Mouse (Mus musculus) urinary bladder, postnatal 4 days (tissue): ENCODE data around the gene Myo5a.

Source experiments
- DNase-seq, 2 experiments: peaks; one replicate each; pipeline ENCODE4 v3.0.0; 2021 to 2022; ENCODE audit warnings: low spot score in 2 of 2

The Myo5a gene

GRCm38 (mm10) chr9:75070457-75071028, at the start of gene Myo5a:
Gene Myo5a, plus strand, starts transcription at chr9:75071015.
- DNase-seq = no peak

GRCm38 (mm10) chr9:75022546-75022945, 48.3 kb upstream of the Myo5a start:
- no peak for DNase-seq

- DNase-seq = no peak
Measured at GRCm38 (mm10) chr9:75023150-75023894, 47.5 kb upstream of the Myo5a start.

- peak in 1 of 2 experiments; percentile 40 for DNase-seq
Measured at GRCm38 (mm10) chr9:75024089-75024488, 46.7 kb upstream of the Myo5a start.

- no peak for DNase-seq
Measured at GRCm38 (mm10) chr9:75025689-75026088, 45.1 kb upstream of the Myo5a start.

GRCm38 (mm10) chr9:75032408-75032807, 38.4 kb upstream of the Myo5a start:
- DNase-seq = peak in 1 of 2 experiments; percentile 3

GRCm38 (mm10) chr9:75033141-75033540, 37.7 kb upstream of the Myo5a start:
- peak in 1 of 2 experiments; percentile 10 for DNase-seq

GRCm38 (mm10) chr9:75034691-75035090, 36.1 kb upstream of the Myo5a start:
- DNase-seq = no peak

GRCm38 (mm10) chr9:75035944-75036343, 34.9 kb upstream of the Myo5a start:
- no peak for DNase-seq

- DNase-seq = peak; percentile 74 to 76
Measured at GRCm38 (mm10) chr9:75037451-75038356, 33.1 kb upstream of the Myo5a start, which contains the start of gene Arpp19. Gene Arpp19, plus strand, starts transcription at chr9:75037614.

GRCm38 (mm10) chr9:75038357-75038688, 32.5 kb upstream of the Myo5a start:
- no peak for DNase-seq

GRCm38 (mm10) chr9:75040566-75040965, 30.2 kb upstream of the Myo5a start:
- no peak for DNase-seq

- no peak for DNase-seq
Measured at GRCm38 (mm10) chr9:75041840-75042525, 28.8 kb upstream of the Myo5a start.

- DNase-seq = no peak
Measured at GRCm38 (mm10) chr9:75043191-75043590, 27.6 kb upstream of the Myo5a start.

- DNase-seq = no peak
Measured at GRCm38 (mm10) chr9:75047079-75047478, 23.7 kb upstream of the Myo5a start.

GRCm38 (mm10) chr9:75049100-75049499, 21.7 kb upstream of the Myo5a start:
- no peak for DNase-seq

GRCm38 (mm10) chr9:75050003-75050402, 20.8 kb upstream of the Myo5a start:
- DNase-seq = peak in 1 of 2 experiments; percentile 30

GRCm38 (mm10) chr9:75051841-75052240, 19.0 kb upstream of the Myo5a start:
- no peak for DNase-seq

- DNase-seq = no peak
Measured at GRCm38 (mm10) chr9:75055046-75055445, 15.8 kb upstream of the Myo5a start.

GRCm38 (mm10) chr9:75064678-75065331, 6.0 kb upstream of the Myo5a start:
- no peak for DNase-seq

GRCm38 (mm10) chr9:75071029-75071705, 352 bp downstream of the Myo5a start:
- DNase-seq = peak; percentile 77
